Mouse (Mus musculus) ovary, postnatal 14 days (tissue): ENCODE data around the gene Gm20767.
"Not testable (repeated sequence)": the region's sequence is repeated elsewhere in the genome, so short reads cannot be mapped to it uniquely, and the experiment has no call there.

Experiments used
- DNase-seq: peaks from one replicate; pipeline ENCODE4 v3.0.0; 2022; ENCODE audit warnings: low spot score

Gm20767 gene

GRCm38 (mm10) chr13:120139946-120140345 lies at the start of gene Gm20767:
Gene Gm20767 (plus strand): TSS chr13:120140246.
- DNase-seq: not testable (repeated sequence)

- not testable (repeated sequence) for DNase-seq
Observed at GRCm38 (mm10) chr13:120092950-120093349, 47.1 kb upstream of the Gm20767 start.

- not testable (repeated sequence) for DNase-seq
Observed at GRCm38 (mm10) chr13:120096241-120096937, 43.7 kb upstream of the Gm20767 start.

- not testable (repeated sequence) for DNase-seq
Observed at GRCm38 (mm10) chr13:120096938-120097256, 43.1 kb upstream of the Gm20767 start.

GRCm38 (mm10) chr13:120099327-120099726 lies 40.7 kb upstream of the Gm20767 start:
- DNase-seq: not testable (repeated sequence)

- DNase-seq: not testable (repeated sequence)
Observed at GRCm38 (mm10) chr13:120106504-120106903, 33.5 kb upstream of the Gm20767 start.

GRCm38 (mm10) chr13:120107000-120107399 lies 33.0 kb upstream of the Gm20767 start:
- not testable (repeated sequence) for DNase-seq

- DNase-seq: not testable (repeated sequence)
Observed at GRCm38 (mm10) chr13:120142348-120142747, 2.3 kb downstream of the Gm20767 start.

GRCm38 (mm10) chr13:120149660-120150407 lies 9.8 kb downstream of the Gm20767 start:
- DNase-seq: not testable (repeated sequence)

- DNase-seq: not testable (repeated sequence)
Observed at GRCm38 (mm10) chr13:120150589-120150988, 10.5 kb downstream of the Gm20767 start.

- DNase-seq: not testable (repeated sequence)
Observed at GRCm38 (mm10) chr13:120168301-120168700, 28.3 kb downstream of the Gm20767 start.

GRCm38 (mm10) chr13:120172133-120172532 lies 32.1 kb downstream of the Gm20767 start, which contains the start of gene Gm21818:
Gene Gm21818 (plus strand): TSS chr13:120172433.
- not testable (repeated sequence) for DNase-seq

- DNase-seq: not testable (repeated sequence)
Observed at GRCm38 (mm10) chr13:120196189-120196821, 56.3 kb downstream of the Gm20767 start.
